Mouse (Mus musculus) layer of hippocampus, adult 8-10 months (tissue): ENCODE data around the gene Baiap2l2. TPM values are rescaled to one million over a fixed set of nuclear protein-coding genes. Genes with fewer than 3 reads are reported as not detected.
"Not testable (repeated sequence)": the region's sequence is repeated elsewhere in the genome, so short reads cannot be mapped to it uniquely, and the experiment has no call there.

Source experiments
- DNase-seq, 2 experiments: peaks; one replicate each; pipeline ENCODE4 v3.0.0; 2022; ENCODE audit warnings: low spot score in 2 of 2
- total RNA-seq, 4 experiments: library from RNA; stranded (reverse); gene quantifications; 2 replicates each; pipeline ENCODE4 v1.2.4; 2022

The Baiap2l2 gene
- total RNA-seq, 4 experiments from 2014 or later: 1.5 to 19.3 (median 10.9) TPM

- no peak for DNase-seq
These were observed 23.0 kb downstream of the Baiap2l2 start for GRCm38 (mm10) chr15:79262375-79262774.

- DNase-seq: no peak
These were observed 23.6 kb downstream of the Baiap2l2 start for GRCm38 (mm10) chr15:79261757-79262156.

DNA sequence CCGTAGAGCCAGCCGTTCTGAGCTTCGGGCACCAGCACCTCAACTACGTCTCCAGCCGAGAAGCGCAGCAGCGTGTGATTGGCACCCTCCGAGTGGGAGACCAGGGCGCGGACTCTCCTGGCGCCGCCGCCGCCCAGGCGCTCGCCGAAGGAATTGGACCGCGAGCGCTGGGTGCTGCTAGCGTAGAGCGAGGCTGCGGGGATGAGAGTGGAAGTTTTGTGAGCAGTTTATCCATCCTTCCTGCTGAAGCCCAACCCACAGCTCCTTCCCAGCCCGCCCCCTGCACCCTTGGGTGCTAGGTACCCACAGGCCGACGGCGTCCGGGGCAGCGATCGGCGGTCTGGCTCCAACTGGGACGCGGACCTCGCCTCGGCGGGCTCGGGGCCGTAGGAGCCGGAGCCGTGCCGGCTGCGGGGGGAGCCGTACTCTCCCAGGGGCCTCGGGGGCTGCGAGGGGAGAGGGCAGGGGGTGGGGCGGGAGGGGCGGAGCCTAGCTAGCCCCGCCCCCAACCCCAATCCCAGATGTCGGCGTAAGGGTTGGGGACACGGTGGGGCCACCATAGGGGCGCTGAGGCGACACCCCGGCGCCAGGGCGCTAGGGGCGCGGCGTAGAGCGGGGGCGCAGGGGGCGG, 24.1 kb downstream of the Baiap2l2 start:
- no peak for DNase-seq

DNA sequence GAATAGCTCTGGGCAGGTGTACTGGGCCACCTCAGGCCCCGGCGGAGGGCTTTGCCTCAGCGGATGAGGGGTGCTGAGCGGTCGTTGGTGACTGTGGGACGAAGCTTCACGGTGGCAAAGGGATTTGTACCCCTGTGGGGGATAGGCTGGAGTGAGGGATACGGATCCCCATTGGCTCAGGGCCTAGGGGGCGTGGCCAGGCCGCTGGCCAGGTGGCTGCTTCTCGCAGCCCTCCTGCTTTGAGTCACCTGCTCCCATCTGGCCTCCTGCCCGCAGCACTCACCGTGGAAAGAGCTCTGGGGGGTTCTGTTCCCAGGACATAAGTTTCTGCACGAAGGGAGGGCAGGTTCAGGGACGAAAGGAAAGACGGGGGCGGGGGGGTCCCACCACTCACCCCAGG, 26.8 kb downstream of the Baiap2l2 start:
- DNase-seq: no peak

DNA sequence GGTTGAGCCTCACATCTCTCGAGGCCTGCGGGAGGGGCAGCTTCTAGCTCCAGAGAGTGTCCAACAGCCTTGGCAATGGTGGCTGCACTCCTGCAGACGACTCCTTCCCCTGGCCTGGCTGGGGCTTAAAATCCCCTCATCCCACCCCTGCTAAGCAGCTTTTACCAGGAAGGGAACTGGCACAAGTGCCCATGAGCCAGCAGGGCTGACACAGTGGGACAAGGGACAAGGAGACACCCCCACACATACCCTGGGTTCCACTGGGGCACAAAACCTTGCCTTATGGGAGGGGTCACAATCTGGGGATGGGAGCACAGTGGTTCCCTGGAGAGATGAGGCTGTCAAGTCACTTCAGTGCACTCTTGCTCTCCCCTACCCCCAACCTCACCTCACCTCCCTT, 30.7 kb downstream of the Baiap2l2 start, which contains the start of gene Slc16a8:
TSS of gene Slc16a8 (minus strand) at position 101 of the 400 bp plus-strand sequence.
- DNase-seq: no peak

GRCm38 (mm10) chr15:79252580-79252979, 32.8 kb downstream of the Baiap2l2 start:
- DNase-seq: no peak

DNA sequence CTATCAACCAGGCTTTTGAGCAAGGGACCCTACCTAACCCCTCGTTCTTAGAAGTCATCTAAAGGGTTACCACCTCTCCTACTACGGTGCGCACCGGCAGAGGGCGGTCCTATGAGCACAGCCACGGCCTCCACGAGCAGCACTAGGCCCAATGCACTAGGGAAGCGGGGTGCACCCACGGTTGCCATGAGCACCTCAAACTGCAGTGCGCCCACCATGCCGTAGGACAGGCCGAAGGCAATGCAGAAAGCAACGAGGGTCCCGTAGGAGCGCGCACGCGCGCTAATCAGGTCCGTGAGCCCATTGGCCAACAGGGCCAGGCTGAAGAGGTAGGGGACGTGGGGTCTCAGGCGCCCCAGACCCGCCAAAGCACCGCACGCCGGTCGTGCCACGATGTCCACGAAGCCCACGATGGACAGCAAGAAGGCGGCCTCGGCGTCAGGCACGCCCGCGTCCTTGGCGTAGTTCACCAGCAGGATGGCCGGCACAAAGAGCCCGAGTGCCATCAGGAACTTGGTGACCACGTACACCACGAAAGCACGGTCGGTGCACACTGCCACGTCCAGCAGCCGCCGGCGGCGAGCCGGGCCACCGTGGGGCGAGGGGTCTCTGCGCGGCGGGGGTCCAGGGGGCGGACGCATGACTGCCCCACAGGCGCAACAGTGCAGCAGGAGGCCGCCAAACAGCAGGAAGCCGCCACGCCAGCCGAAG, 33.4 kb downstream of the Baiap2l2 start:
- DNase-seq: no peak

GRCm38 (mm10) chr15:79251168-79251567, 34.2 kb downstream of the Baiap2l2 start:
- DNase-seq: no peak

- no peak for DNase-seq
These were observed 35.1 kb downstream of the Baiap2l2 start for GRCm38 (mm10) chr15:79250236-79250635.

GRCm38 (mm10) chr15:79245321-79245720, 40.0 kb downstream of the Baiap2l2 start:
- no peak for DNase-seq

DNA sequence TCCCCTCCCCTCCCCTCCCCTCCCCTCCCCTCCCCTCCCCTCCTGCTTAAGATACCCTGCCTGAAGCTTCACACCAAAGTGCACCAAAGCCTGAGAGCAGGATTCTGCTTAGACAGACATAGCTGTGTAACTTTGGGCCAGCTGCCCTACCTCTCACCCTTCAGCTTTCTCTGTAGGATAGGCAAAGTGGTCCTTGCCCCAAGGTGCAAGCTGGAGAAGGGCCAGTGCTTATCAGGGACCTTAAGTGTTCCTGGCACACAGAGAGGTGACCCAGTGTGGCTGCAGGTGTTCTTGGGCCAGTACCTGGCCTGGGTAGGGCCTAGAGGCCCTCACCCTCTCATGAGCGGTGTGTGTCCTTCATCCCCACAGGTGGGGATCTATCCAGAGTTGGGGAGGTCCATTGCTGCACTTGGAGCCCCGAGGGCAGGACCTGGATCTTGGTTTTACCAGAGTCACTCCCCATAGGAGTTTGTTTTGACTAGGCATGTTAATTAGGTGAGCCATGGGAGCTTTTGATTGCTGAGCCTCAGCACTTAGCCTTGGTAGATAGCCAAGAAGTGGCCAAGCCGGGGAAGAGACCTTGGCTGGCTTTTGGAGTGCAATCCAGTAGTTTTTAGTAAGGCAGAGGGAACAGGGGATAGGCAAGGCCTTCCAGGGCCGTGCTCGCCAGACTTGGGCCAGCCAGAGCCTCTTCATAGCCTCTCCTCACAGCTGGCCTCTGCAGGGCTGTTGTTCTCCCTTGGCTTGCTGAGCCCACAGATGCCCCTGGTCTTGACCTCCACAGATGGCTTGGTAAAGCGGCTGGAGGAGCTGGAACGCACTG, 41.1 kb downstream of the Baiap2l2 start:
- DNase-seq: no peak

- peak; percentile 97 for DNase-seq
These were observed 41.9 kb downstream of the Baiap2l2 start for GRCm38 (mm10) chr15:79243234-79244042.

- DNase-seq: no peak
These were observed 42.6 kb downstream of the Baiap2l2 start for GRCm38 (mm10) chr15:79242574-79243233.

DNA sequence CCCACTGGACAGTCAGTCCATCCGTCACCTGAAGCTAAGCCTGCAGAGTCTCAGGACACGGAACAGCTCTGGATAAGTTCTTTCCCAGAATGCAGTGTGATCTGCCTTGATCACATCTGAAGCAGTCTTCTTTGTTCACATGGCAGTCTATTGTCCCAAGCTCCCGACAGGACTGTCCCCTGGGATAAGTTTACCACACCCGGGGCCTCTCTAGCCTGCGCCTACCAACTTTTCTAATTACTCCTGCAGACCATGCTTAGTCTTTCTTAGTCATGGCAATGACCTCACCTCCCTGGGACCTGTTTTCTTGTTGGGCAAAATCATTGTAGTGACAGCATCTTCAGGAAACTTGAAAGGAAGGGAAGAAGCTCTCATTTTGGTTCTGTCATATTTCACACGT, 47.3 kb downstream of the Baiap2l2 start:
- DNase-seq: no peak

DNA sequence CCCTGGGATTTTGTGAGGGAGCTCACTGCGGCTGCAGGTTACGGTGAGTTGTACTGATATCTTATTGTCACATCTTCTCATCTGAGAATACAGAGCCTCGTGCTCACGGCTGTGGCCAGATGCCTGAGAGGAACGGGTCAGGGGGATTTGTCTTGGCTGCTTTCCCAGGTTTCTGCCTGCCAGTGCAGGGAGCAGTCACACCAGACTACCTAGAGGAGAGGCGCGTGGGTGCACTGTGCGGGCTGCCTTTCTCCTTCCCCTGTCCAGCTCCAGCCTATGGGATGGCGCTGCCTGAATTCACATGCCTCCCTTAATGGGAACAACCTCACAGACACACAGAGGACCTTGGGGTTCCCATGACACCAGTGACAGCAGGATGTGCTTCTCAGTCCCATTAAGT, 50.1 kb downstream of the Baiap2l2 start:
- DNase-seq: no peak

- DNase-seq: peak; percentile 81 to 83
These were observed 56.1 kb downstream of the Baiap2l2 start, which contains the start of the genes Pick1 and Gm49486 for GRCm38 (mm10) chr15:79229058-79229821. Gene Pick1 (plus strand): TSS chr15:79229173. Gene Gm49486 (plus strand): TSS chr15:79229391.

DNA sequence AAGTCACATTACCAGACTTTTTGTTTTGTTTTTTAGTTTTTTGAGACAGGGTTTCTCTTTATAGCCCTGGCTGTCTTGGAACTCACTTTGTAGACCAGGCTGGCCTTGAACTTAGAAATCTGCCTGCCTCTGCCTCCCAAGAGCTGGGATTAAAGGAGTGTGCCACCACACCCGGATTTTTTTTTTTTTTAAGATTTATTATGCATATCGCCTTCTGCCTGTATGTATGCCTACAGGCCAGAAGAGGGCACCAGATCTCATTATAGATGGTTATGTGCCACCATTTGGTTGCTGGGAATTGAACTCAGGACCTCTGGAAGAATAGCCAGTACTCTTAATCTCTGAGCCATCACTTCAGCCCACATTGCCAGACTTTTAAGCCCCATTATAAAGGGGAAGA, 59.6 kb downstream of the Baiap2l2 start:
- DNase-seq: not testable (repeated sequence)

DNA sequence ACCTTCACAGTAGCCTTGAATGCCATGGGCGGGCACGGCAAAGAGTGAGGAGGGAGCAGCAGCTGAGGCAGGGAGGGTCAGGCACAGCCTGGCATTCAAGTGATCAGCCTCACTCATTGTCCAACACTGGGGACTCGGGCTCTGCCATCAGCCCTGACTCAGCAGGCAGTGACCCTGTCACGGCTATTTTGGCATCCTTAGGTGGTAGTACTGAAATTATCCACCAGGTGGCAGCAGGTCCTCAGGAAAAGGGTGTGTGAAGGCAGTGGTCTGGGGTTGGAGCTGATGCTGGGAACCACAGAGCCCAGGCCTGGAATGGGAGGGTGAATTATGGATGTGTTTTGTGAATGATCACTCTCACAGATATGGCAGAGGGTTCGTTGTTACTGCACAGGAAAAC, 60.7 kb downstream of the Baiap2l2 start:
- DNase-seq: peak; percentile 90

DNA sequence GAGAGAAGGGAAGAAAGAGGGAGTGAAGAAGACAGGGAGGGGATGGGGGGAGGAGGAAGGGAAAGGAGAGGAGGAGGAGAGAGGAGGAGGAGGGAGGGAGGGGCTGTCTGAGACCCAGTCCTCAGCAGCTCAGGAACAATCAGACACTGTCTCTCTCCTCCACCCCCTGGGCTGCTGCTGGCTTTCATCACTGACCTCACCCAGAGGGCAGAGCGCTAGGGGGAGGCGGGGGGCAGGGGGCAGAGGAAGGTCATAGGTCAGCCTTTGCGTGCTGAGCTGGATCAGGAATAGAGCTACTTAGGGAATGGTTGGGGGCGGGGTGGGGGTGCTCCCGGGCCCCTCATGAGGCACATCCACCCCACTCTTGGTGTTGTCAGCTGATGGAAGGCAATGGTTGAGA, 61.7 kb downstream of the Baiap2l2 start:
- no peak for DNase-seq

- DNase-seq: no peak
These were observed 65.8 kb downstream of the Baiap2l2 start for GRCm38 (mm10) chr15:79219572-79219971.
